Mouse (Mus musculus) lung, embryonic 16.5 days (tissue): ENCODE measurements around the gene Gprin1. TPM values are rescaled to one million over a fixed set of nuclear protein-coding genes. Genes with fewer than 3 reads are reported as not detected.
"Not testable (repeated sequence)": the region's sequence is repeated elsewhere in the genome, so short reads cannot be mapped to it uniquely, and the experiment has no call there.

ENCODE experiments used
- ATAC-seq: fragments of 200-750 bp; cut with Nextera tagmentation; 2 replicates; pipeline ENCODE4 v1.8.0; 2017; ENCODE audit warnings: low read depth, mild to moderate bottlenecking, moderate library complexity
- H3K27ac ChIP-seq: fragments of 300-500 bp; sonication (generic); 2 replicates; pipeline ENCODE4 v1.5.1; 2014; ENCODE audit warnings: mild to moderate bottlenecking, control low read depth, low read length
- H3K27me3 ChIP-seq: fragments of 300-500 bp; sonication (generic); 2 replicates; pipeline ENCODE4 v1.6.1; 2014; ENCODE audit warnings: low read depth, low read length, mixed read lengths; ENCODE audit not compliant: control insufficient read depth, insufficient read depth
- H3K36me3 ChIP-seq: fragments of 300-500 bp; sonication (generic); 2 replicates; pipeline ENCODE4 v1.6.1; 2014; ENCODE audit warnings: low read length; ENCODE audit not compliant: control insufficient read depth, insufficient read depth
- H3K4me1 ChIP-seq: fragments of 300-500 bp; sonication (generic); replicated peaks from 2 replicates; pipeline ENCODE4 v1.6.1; 2014; ENCODE audit warnings: low read length, mixed read lengths; ENCODE audit not compliant: control insufficient read depth, insufficient read depth
- H3K4me2 ChIP-seq: fragments of 300-500 bp; sonication (generic); 2 replicates; pipeline ENCODE4 v1.6.1; 2014; ENCODE audit warnings: low read depth, low read length, control low read depth
- H3K4me3 ChIP-seq: fragments of 300-500 bp; sonication (generic); 2 replicates; pipeline ENCODE4 v1.5.1; 2014; ENCODE audit warnings: mild to moderate bottlenecking, low read length, control low read depth
- H3K9ac ChIP-seq: fragments of 300-500 bp; sonication (generic); 2 replicates; pipeline ENCODE4 v1.6.1; 2014; ENCODE audit warnings: low read length, control low read depth
- H3K9me3 ChIP-seq: fragments of 300-500 bp; sonication (generic); 2 replicates; pipeline ENCODE4 v1.6.1; 2016; ENCODE audit warnings: low read length; ENCODE audit not compliant: control insufficient read depth
- WGBS: fragments of 180-500 bp; shearing (Covaris S2); extraction: QIAGEN DNeasy Blood & Tissue Kit; methylation state at CpG from one replicate; pipeline ENCODE4 v1.1.7; 2014; 5-methylcytosine and 5-hydroxymethylcytosine counted together
- polyA plus RNA-seq: library from polyadenylated mRNA; unstranded; fragments of >200 nt; fragmentation: Nextera tagmentation; extraction: Ambion mirVana; gene quantifications from 2 replicates; pipeline ENCODE4 v1.2.1, GENCODE M21; 2015

Gene Gprin1
- polyA plus RNA-seq, 1 experiment from 2014 or later, result 0.05 TPM

DNA sequence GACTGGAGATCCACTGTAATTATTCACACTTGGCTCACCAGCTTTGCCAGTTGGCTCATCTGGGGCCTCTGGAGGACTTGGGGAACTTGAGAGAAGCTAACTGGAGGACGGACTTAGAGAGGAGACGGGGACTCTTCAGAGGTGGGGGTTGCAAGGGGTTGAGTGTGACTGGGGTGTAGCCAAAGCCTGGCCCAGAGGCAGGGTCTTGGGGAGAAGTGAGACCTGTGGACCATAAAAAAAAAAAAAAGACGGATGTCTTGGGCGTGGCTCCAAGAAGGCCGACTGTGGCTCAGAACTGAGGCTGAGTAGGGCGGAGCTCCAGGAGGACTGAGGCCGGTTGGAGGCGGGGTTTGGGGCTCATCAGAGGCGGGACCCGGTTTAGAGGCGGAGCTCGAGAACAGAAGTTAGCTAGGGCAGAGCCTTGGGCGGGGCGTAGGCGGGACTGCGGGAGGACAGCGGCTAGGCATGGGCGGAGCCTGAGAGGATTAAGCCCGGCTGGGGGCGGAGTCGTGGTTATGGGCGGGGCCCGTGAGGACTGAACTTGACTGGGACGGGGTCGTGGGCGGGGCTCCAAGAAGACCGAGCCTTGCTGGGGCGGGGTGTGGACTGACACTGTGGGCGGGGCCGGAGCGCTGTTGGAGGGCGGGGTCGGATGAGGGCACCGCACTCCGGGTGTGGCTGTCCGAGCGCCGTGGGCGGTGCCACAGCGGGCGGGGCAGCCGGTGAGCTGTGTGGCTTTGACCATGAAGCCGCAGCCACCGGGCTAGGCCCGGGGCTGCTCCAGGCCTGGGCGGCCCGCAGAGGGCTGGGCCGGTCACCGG lies 39.3 kb upstream of the Gprin1 start, which contains the start of gene Tspan17:
Tspan17 (plus strand) TSS at position 638 of the 821 bp plus-strand sequence.
- peaks cover 7% of the 10 kb centered on the region for H3K4me1 ChIP-seq
- no peaks in the 10 kb centered on the region for H3K36me3 ChIP-seq
- H3K27me3 ChIP-seq, result peaks cover 4% of the 10 kb centered on the region; the same call in 1 of the 2 replicates
- ATAC-seq, result peak; percentile 93
- WGBS, result 2% methylated on average over 49 of the region's 49 CpGs
- H3K9ac ChIP-seq, result peak within 1 kb of the TSS; percentile 53
- no peaks in the 10 kb centered on the region for H3K9me3 ChIP-seq
- H3K27ac ChIP-seq, result peak within 1 kb of the TSS; percentile 15
- H3K4me2 ChIP-seq, result peak within 1 kb of the TSS; percentile 99
- peak within 1 kb of the TSS; percentile 62 for H3K4me3 ChIP-seq

DNA sequence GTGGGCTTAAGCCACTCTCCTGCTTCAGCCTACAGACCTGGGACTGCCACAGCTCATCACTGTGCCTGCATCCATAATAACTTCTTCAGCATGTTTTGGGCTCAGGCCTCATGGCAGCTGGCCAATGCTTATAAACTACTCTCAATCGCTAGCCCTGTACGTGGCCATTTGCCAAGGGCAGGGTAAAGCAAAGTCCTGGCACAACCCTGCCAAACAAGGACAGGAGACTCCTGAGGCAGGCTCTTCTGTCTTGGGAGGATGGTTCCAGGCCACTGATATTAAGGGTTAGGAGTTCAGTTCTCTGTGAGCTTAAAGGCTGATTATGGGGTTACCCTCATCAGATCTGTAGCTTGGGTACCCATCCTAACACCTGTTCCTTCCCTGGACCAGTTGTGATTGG lies 37.9 kb upstream of the Gprin1 start:
- not testable (repeated sequence) for H3K36me3 ChIP-seq, H3K9me3 ChIP-seq, ATAC-seq, H3K27ac ChIP-seq, H3K4me3 ChIP-seq, H3K27me3 ChIP-seq, H3K9ac ChIP-seq, H3K4me1 ChIP-seq, H3K4me2 ChIP-seq
- 29% methylated on average over 2 of the region's 2 CpGs for whole genome bisulfite sequencing

DNA sequence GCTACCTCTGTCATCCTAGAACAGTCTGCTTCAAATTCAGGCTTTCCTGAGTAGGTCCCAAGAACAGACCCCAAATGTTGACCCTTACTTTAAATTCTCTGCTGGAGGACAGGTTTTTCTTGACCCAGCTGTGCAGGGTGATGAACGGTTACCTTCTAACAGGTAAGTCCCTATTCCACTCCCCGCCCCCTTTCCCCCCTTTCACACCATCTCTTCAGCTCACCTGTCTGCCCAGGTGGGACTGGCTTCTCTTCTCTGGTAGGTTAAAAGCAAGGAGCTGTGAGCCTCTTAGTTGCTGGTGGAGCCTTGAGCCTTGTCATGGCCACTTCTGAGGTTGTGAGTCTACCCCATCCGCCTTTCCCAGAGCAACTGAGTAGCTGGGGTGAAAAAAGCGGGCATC lies 34.0 kb upstream of the Gprin1 start, which contains the start of gene Eif4e1b:
Eif4e1b (plus strand) TSS at position 301 of the 400 bp plus-strand sequence.
- H3K27me3 ChIP-seq, result no peaks in the 10 kb centered on the region
- H3K27ac ChIP-seq, result no peak within 1 kb of the TSS
- H3K4me1 ChIP-seq, result no peaks in the 10 kb centered on the region
- no peak within 1 kb of the TSS for H3K4me3 ChIP-seq
- H3K9ac ChIP-seq, result no peak within 1 kb of the TSS
- no peaks in the 10 kb centered on the region for H3K9me3 ChIP-seq
- no peak within 1 kb of the TSS for H3K4me2 ChIP-seq
- no peaks in the 10 kb centered on the region for H3K36me3 ChIP-seq
- no peak for ATAC-seq
- 79% methylated on average over 4 of the region's 4 CpGs for WGBS

DNA sequence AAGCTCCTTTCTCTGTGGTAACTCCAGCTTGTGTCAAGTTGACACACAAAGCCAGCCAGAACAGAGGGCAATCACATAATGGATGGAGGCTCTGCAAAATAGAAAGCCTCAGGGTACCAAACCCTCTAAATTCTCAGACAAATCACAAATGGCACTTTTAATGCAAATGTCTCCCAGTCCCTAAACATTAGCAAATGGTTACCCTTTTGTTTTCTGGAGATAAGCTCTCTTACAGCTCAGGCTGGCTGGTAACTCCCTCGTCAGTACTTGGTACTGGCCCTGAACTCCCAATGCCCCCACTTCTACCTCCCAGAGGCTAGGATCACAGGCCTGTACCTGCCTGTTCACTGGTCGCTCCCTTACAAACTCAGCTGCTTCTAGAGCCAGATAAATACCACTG lies 33.6 kb upstream of the Gprin1 start:
- ATAC-seq, result no peak
- Histone ChIP-seq H3K27ac (no peak overlapping the region), H3K4me1 (no peaks in the 10 kb centered on the region), H3K9me3 (no peaks in the 10 kb centered on the region), H3K36me3 (no peaks in the 10 kb centered on the region), H3K27me3 (no peaks in the 10 kb centered on the region), H3K4me2 (no peak overlapping the region), H3K9ac (no peak overlapping the region), H3K4me3 (no peak overlapping the region)
- 41% methylated on average over 2 of the region's 2 CpGs for WGBS

DNA sequence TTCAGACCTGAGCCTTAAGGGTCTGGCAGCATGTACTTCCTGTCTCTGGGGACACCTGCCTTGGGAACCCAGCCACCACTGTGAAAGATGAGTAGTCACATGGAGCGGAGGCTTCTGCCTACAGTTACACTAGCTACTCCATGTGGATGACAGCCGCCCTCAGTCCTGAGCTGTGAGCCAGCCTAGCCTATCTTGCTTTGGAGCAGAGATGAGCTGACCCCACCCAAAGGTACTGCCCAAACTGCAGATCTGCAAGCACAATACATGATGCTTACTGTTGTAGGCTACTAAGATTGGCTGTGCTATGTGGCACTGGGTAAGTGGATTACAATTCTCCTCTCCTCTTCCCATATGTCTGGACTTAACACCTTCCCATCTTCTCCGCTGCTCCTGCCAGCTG lies 31.4 kb upstream of the Gprin1 start:
- no peaks in the 10 kb centered on the region for H3K36me3 ChIP-seq
- no peaks in the 10 kb centered on the region for H3K27me3 ChIP-seq
- no peak overlapping the region for H3K9ac ChIP-seq
- 82% methylated on average over 3 of the region's 3 CpGs for whole genome bisulfite sequencing
- no peak overlapping the region for H3K4me2 ChIP-seq
- no peak overlapping the region for H3K4me3 ChIP-seq
- no peak overlapping the region for H3K27ac ChIP-seq
- ATAC-seq, result no peak
- no peaks in the 10 kb centered on the region for H3K4me1 ChIP-seq
- no peaks in the 10 kb centered on the region for H3K9me3 ChIP-seq

DNA sequence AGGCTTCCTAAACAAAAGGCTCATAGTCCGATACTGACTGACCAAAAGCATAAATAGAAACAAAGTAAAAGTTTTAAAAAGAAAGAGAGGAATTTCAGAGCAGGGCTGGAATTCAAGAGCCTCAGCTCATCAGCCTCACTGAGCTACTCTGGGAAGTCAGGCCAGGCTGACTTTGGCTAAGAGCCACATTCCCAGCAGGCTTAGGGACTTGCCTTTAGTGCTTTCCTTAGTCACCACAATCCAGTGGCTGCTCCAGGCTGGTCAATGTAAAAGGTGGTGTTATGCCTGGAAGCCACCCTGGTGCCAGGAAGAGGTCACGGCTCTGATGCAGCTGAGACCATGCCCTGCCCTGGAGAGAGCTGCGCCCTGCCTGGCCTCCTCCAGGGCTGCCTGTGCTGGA lies 30.9 kb upstream of the Gprin1 start:
- Histone ChIP-seq H3K4me3 (no peak overlapping the region), H3K27ac (no peak overlapping the region), H3K9me3 (no peaks in the 10 kb centered on the region), H3K4me1 (no peaks in the 10 kb centered on the region), H3K9ac (no peak overlapping the region), H3K4me2 (no peak overlapping the region), H3K36me3 (no peaks in the 10 kb centered on the region), H3K27me3 (no peaks in the 10 kb centered on the region)
- ATAC-seq, result no peak
- WGBS, result 69% methylated on average over 3 of the region's 3 CpGs

DNA sequence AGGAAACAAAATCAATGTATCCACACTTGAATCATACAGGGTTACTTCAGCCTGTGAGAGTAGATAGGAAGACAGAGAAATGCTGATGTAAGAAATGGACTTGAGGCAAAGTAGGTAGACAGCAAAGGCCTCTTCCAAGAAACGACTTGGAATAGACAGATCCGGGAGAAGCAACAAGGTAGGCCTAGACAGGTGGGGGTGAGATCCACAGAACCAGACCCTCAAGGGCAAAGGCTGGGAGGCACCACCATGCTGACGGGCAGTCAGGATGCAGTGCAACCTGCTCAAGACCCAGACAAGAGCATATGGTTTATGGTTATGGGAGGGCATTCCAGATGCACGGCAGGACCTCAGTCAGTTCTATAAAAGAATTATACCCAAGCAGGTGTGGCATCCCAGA lies 17.3 kb upstream of the Gprin1 start:
- peaks cover 45% of the 10 kb centered on the region for H3K27me3 ChIP-seq
- H3K9me3 ChIP-seq, result no peaks in the 10 kb centered on the region
- no peaks in the 10 kb centered on the region for H3K36me3 ChIP-seq
- H3K9ac ChIP-seq, result no peak overlapping the region
- no peak overlapping the region for H3K27ac ChIP-seq
- no peak overlapping the region for H3K4me2 ChIP-seq
- no peak overlapping the region for H3K4me3 ChIP-seq
- ATAC-seq, result no peak
- no peaks in the 10 kb centered on the region for H3K4me1 ChIP-seq
- 74% methylated on average over 4 of the region's 4 CpGs for WGBS

DNA sequence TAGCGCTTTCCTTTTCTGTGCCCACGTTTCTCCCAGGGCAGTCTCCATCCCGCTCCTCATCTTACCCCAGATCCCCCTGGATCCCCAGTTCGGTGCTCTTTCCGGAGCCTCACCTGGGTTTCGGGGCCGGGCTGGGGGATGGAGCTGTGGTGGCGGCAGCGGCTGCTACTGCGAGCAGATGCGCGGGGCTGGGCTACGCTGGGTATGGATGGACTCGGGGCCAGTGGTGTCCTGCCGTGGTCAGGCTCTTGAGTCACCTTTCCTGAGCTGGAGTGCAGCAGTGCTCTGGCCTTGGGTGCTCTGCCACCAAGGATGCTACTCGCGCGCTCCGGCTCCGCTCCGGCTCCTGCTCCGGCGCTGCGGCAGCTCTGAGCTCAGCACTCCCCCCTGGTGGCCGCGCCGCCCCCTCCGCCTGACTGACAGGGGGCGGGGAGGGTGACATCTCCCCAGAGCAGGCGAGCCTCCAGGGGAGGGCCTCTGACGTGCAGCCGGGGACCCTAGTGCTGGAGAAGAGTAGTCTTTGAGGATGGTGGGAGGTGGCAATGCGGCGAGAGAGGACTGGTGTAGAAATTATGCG lies 16.6 kb upstream of the Gprin1 start, which contains the start of gene Sncb:
Sncb (minus strand) TSS at position 404 of the 577 bp plus-strand sequence.
- no peaks in the 10 kb centered on the region for H3K36me3 ChIP-seq
- H3K4me1 ChIP-seq, result no peaks in the 10 kb centered on the region
- no peaks in the 10 kb centered on the region for H3K9me3 ChIP-seq
- no peak within 1 kb of the TSS for H3K27ac ChIP-seq
- peak within 1 kb of the TSS; percentile 23; the same call in 1 of the 2 replicates for H3K4me3 ChIP-seq
- WGBS, result 2% methylated on average over 35 of the region's 35 CpGs
- ATAC-seq, result peak; percentile 62
- H3K4me2 ChIP-seq, result peak within 1 kb of the TSS; percentile 29
- H3K27me3 ChIP-seq, result peaks cover 45% of the 10 kb centered on the region
- no peak within 1 kb of the TSS for H3K9ac ChIP-seq
